Mouse (Mus musculus) olfactory bulb, adult 2 months (tissue): ENCODE data around the gene Dpp6.

Experiments used
- CTCF ChIP-seq: fragments of 200-500 bp; IDR thresholded peaks from 2 replicates; pipeline ENCODE4 v1.5.1; 2012; ENCODE audit warnings: low read depth, mild to moderate bottlenecking, low read length, moderate library complexity; ENCODE audit not compliant: insufficient read depth
- POLR2A ChIP-seq: fragments of 200-500 bp; IDR thresholded peaks from 2 replicates; pipeline ENCODE4 v1.6.1; 2012; ENCODE audit warnings: mild to moderate bottlenecking, low read depth, low read length, moderate library complexity; ENCODE audit not compliant: insufficient read depth

GRCm38 (mm10) chr5:27474964-27475465 is 658.0 kb downstream of the Dpp6 start:
- TF ChIP-seq POLR2A (no peak), CTCF (no peak)
